Mouse (Mus musculus) bone marrow, adult 2 months (tissue): ENCODE results near the gene Fam78b.

Experiments used
- CTCF ChIP-seq: fragments of 200-500 bp; IDR thresholded peaks from 2 replicates; pipeline ENCODE4 v1.5.1; 2011; ENCODE audit warnings: low read length, control low read depth; ENCODE audit not compliant: control insufficient read depth, insufficient read depth
- POLR2A ChIP-seq: fragments of 200-500 bp; IDR thresholded peaks from 2 replicates; pipeline ENCODE4 v1.6.1; 2011; ENCODE audit warnings: low read depth, mild to moderate bottlenecking, control low read depth, low read length, borderline replicate concordance; ENCODE audit not compliant: control insufficient read depth

DNA sequence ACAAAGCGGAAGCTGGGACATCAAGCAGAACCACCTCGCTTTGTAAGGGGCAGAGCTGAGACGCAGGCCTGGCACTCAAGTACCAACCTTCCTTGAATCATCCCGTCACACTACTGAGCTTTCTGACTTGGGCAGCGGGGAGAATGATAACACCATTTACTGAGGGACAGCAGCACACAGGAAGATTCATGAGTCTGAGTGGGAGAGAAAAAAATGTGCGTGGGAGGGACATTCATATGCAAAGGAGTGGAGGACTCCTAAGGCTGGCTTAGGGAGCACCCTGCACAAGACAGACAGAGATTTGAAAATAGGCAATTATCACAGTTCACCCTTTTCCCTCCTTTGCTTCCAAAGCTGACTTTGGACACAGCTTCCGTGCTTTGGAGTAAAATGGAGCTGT is 117.8 kb downstream of the Fam78b start:
- TF ChIP-seq CTCF (no peak), POLR2A (no peak)
